Mouse (Mus musculus) ES-Bruce4 (cell line): ENCODE data around the gene Plk3. TPM values are rescaled to one million over a fixed set of nuclear protein-coding genes. Genes with fewer than 3 reads are reported as not detected.
A peak's percentile ranks its signal among the peaks of the same experiment; 100 is the strongest.

Experiments
- H3K27ac ChIP-seq: 2 replicates; pipeline ENCODE4 v1.5.1; 2012; ENCODE audit warnings: low read length, inconsistent platforms; ENCODE audit not compliant: insufficient read depth
- H3K27me3 ChIP-seq: 2 replicates; pipeline ENCODE4 v1.6.1; 2012; ENCODE audit warnings: mild to moderate bottlenecking, low read length, inconsistent platforms; ENCODE audit not compliant: control insufficient read depth, poor library complexity, insufficient read depth, severe bottlenecking
- H3K36me3 ChIP-seq: 2 replicates; pipeline ENCODE4 v1.6.1; 2012; ENCODE audit warnings: inconsistent platforms, mild to moderate bottlenecking, low read length, moderate library complexity; ENCODE audit not compliant: control insufficient read depth, poor library complexity, insufficient read depth, severe bottlenecking
- H3K4me1 ChIP-seq: one replicate; pipeline ENCODE4 v1.8.1; 2011; ENCODE audit warnings: low read length; ENCODE audit not compliant: control insufficient read depth, insufficient read depth
- H3K4me3 ChIP-seq: 2 replicates; pipeline ENCODE4 v1.5.1; 2011; ENCODE audit warnings: low read depth, mild to moderate bottlenecking, low read length
- H3K9ac ChIP-seq: 2 replicates; pipeline ENCODE4 v1.6.1; 2012; ENCODE audit warnings: low read depth, mild to moderate bottlenecking, inconsistent platforms; ENCODE audit not compliant: poor library complexity, severe bottlenecking
- H3K9me3 ChIP-seq: replicated peaks from 2 replicates; pipeline ENCODE4 v1.6.1; 2012; ENCODE audit warnings: mild to moderate bottlenecking, low read length, inconsistent platforms; ENCODE audit not compliant: control insufficient read depth, poor library complexity, insufficient read depth, severe bottlenecking
- CTCF ChIP-seq: IDR thresholded peaks from one replicate; pipeline ENCODE4 v1.8.1; 2011; ENCODE audit warnings: low read depth, low read length
- EP300 ChIP-seq: IDR thresholded peaks from 2 replicates; pipeline ENCODE4 v1.6.1; 2011; ENCODE audit warnings: low read depth, low read length; ENCODE audit not compliant: insufficient read depth
- POLR2A ChIP-seq: IDR thresholded peaks from one replicate; pipeline ENCODE4 v1.8.1; 2011; ENCODE audit warnings: low read length; ENCODE audit not compliant: insufficient read depth
- polyA plus RNA-seq: library from polyadenylated mRNA; stranded (reverse); fragments of >200 nt; gene quantifications from 2 replicates; pipeline ENCODE4 v1.2.4, GENCODE M21; 2011; ENCODE audit warnings: low read depth; ENCODE audit not compliant: missing spikeins, insufficient read depth, insufficient read length

The Plk3 gene
- polyA plus RNA-seq, 1 experiment, result 12.1 TPM

DNA sequence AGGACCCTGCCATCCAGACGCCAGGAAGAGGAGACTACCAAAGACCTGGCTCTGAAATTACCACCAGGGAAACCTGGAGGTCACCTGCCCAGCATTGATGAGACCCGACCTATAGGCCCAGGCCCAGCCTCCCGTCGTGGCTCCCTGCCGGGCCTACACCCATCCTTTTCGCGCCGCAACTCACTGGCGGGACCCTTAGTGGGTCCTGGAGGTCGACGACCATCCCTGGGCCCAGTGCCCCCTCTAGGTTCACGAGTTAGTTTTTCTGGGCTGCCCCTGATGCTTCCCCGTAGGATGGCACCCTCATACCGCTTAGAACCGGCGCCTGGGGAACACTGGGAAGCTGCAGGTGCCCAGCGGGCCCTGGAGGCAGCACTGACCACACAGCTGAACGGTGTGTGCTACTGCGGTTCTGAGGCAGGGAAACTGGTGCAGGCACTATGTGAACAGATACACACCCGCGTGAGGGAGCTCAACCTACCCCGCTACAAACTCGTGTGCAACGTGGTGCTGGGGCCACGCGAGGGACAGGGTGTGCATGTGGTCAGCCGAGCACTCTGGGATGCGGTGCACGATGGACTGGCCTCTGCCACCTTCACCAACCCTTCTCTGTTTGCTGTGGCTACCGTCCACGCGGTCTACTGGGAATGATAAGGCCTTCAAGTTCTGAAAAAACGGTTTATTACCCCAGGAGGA lies 5.6 kb downstream of the Plk3 start:
- peak overlapping the region; percentile 55 for H3K9ac ChIP-seq
- H3K4me1 ChIP-seq, result peaks cover 8% of the 10 kb centered on the region
- no peaks in the 10 kb centered on the region for H3K27me3 ChIP-seq
- H3K27ac ChIP-seq, result peak overlapping the region; percentile 8; the same call in 1 of the 2 replicates
- H3K9me3 ChIP-seq, result no peaks in the 10 kb centered on the region
- TF ChIP-seq POLR2A (no peak), EP300 (no peak), CTCF (no peak)
- H3K36me3 ChIP-seq, result no peaks in the 10 kb centered on the region; the same call in 1 of the 2 replicates
- peak overlapping the region; percentile 11 for H3K4me3 ChIP-seq

DNA sequence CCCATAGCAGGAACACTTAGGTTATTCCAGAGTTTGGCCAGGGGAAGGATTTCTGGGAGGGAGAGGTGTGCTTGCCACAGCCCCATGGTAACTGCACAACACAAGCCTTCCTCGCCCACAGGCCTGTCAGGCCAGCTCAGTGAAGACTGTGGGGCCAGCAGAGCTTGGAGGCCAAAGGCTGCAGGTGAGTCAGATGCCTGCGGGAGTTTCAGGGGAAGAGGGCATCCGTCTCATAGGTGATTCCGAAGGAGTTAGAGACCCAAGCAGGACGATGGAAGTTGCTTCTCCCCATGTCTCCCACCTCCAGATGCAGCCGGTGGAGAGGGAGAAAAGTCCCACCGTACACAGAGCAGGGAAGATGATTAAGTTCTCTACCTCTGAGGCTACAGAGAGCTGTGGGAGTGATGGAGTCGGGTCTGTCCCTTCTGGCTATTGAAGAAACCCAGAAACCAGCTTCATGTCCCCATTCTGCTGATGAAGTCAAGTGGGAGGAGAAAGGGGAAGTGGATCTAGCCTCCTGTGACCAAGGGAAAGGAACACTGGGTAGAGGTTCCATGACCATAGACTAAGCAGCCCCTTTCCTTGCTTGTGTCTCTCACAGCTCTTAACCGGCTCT lies 7.0 kb downstream of the Plk3 start, which contains the start of gene Tctex1d4:
Gene Tctex1d4, plus strand, starts transcription at position 120 of the 616 bp plus-strand sequence.
- H3K27me3 ChIP-seq, result no peaks in the 10 kb centered on the region
- peak within 1 kb of the TSS; percentile 93 for H3K9ac ChIP-seq
- H3K4me3 ChIP-seq, result no peak within 1 kb of the TSS
- H3K36me3 ChIP-seq, result no peaks in the 10 kb centered on the region; the same call in 1 of the 2 replicates
- H3K27ac ChIP-seq, result peak within 1 kb of the TSS; percentile 95
- H3K4me1 ChIP-seq, result peaks cover 10% of the 10 kb centered on the region
- no peaks in the 10 kb centered on the region for H3K9me3 ChIP-seq
- TF ChIP-seq EP300 (no peak), CTCF (no peak), POLR2A (no peak)

DNA sequence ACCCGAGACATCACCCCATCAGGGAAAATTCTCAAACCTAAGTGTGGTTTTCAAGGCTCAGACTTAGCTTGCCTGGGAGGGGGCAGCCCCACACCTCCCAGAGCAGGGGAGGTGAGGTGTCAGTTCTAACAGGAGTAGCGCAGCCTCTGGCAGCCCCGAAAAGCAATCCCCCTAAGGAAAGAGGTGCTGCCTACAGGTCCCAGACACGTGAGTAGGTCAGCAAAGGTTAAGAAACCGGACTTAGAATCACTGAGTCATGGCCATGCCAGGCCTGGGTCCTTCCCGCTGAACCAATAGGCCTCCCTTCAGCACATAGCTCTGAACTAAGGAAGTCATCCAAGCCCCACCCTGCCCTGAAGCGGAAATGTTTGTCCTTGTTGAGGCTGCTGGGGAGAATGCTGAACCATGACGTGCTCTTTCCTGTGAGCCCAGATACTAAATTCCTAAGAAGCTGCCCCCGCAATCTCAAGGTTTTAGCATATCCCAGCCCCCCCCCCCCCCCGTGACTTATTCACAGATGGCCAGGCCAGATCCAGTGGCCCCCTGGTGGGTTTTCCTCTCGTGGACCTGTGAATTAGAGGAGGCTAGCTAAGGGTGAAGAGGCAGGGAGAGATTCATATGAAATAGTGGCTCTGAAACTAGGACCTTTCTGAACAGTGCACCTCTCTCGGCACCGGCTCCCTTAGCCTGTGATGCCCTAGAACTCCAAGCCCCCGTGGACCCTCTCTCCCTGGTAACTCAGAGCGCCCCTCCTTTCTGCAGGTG lies 7.7 kb downstream of the Plk3 start:
- H3K27ac ChIP-seq, result peak overlapping the region; percentile 95
- H3K9me3 ChIP-seq, result no peaks in the 10 kb centered on the region
- no peak for TF ChIP-seq CTCF
- peak; percentile 90 for TF ChIP-seq EP300
- no peak overlapping the region for H3K4me3 ChIP-seq
- H3K9ac ChIP-seq, result peak overlapping the region; percentile 93
- peaks cover 10% of the 10 kb centered on the region for H3K4me1 ChIP-seq
- H3K36me3 ChIP-seq, result no peaks in the 10 kb centered on the region; the same call in 1 of the 2 replicates
- no peaks in the 10 kb centered on the region for H3K27me3 ChIP-seq

DNA sequence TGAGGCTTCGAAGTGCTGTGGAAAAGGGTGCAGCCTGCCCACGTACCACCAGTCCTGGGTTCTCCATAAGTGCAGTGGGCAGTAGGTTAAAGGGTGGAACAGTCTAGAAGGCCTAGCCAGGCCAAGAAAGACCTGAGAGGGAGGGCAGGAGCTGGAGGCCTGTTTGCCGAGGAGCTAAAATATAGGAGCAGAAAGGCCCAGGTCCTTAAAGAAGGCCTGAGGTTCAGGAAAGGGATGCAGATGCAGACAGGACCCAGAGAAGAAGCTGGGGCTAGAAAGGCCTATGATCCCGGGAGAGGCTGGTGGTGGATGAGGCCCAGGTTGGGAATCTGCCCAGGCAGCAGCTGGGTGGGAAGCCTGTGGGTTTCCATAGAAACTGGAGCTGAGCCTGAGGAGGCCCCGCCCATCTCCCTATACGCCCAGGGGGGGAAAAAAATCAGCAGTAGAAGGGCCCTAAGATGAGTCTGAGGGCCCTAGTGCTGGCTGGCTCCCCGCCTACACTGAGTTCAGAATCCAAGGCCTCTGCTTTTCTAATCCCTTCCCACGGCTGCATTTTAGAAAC lies 8.3 kb downstream of the Plk3 start, which contains the start of gene Btbd19:
Gene Btbd19, minus strand, starts transcription at position 378 of the 562 bp plus-strand sequence.
- Histone ChIP-seq H3K4me1 (peaks cover 9% of the 10 kb centered on the region), H3K4me3 (peak within 1 kb of the TSS; percentile 81)

DNA sequence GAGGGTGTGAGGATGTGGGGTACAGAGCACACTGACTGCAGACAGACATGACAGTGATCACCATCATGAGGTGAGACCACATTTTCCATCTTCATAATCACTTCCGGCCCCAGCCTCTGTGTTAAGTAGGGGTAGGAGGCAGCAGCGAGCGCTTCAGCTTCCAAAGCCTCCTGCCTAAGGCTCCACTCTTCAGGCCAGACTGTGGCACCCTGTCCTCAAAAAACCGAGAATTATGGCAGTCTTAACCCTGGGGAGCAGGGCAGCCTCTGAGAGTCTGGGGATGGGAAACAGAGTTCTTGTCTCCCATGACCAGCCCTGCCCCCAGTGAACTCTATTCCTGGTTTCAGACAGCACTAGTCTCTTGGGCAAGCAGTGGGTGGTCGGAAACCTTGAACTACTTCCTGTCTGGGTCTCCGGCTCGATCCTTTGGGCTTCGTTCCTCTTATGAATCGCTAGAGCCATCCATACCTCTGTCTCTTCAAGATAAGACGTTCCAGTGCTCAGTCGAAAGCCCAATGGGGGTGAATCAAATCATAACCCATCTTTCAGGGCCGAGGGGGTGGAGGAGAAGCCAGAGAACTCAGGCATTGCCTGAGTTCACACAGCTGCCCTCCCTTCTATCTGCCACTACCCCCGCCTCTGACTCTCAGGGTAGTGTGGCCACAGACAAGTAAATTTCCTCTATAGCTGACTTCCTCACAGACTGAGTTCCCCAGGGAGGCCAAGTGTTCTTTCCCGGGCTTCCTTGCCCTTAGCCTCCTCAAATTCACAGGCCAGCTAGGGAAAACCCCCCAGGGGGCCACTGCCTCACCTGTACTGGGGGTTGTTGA lies 9.0 kb downstream of the Plk3 start:
- Histone ChIP-seq H3K36me3 (no peaks in the 10 kb centered on the region; the same call in 1 of the 2 replicates), H3K4me3 (peak overlapping the region; percentile 81), H3K9me3 (no peaks in the 10 kb centered on the region), H3K27me3 (no peaks in the 10 kb centered on the region), H3K4me1 (peaks cover 4% of the 10 kb centered on the region), H3K27ac (peak overlapping the region; percentile 95), H3K9ac (peak overlapping the region; percentile 93)
- no peak for TF ChIP-seq CTCF
- TF ChIP-seq POLR2A, result no peak
- TF ChIP-seq EP300, result no peak

More for the DNA sequence above, 8.3 kb downstream of the Plk3 start, which contains the start of gene Btbd19:
- peak within 1 kb of the TSS; percentile 95 for H3K27ac ChIP-seq
- H3K36me3 ChIP-seq, result no peaks in the 10 kb centered on the region; the same call in 1 of the 2 replicates
- TF ChIP-seq POLR2A (peak; percentile 23), CTCF (no peak), EP300 (no peak)
- H3K9me3 ChIP-seq, result no peaks in the 10 kb centered on the region
- H3K27me3 ChIP-seq, result no peaks in the 10 kb centered on the region
- peak within 1 kb of the TSS; percentile 93 for H3K9ac ChIP-seq
